Mouse (Mus musculus) liver, embryonic 15.5 days (tissue): ENCODE measurements at regions not wholly inside any gene's neighbourhood (a gene's known extent, or its start where the extent isn't known, plus 50 kb on each side); places are given as distances from the start of the nearest gene placed in this dataset.

Source experiments
- ATAC-seq: fragments of 200-750 bp; cut with Nextera tagmentation; 2 replicates; pipeline ENCODE4 v1.8.0; 2017; ENCODE audit warnings: moderate number of reproducible peaks, mild to moderate bottlenecking, moderate library complexity; ENCODE audit not compliant: insufficient read depth
- H3K27ac ChIP-seq: fragments of 300-500 bp; sonication (generic); replicated peaks from 2 replicates; pipeline ENCODE4 v1.5.1; 2015; ENCODE audit warnings: mild to moderate bottlenecking, inconsistent platforms
- H3K27me3 ChIP-seq: fragments of 300-500 bp; sonication (generic); 2 replicates; pipeline ENCODE4 v1.6.1; 2015; ENCODE audit warnings: mild to moderate bottlenecking, inconsistent platforms
- H3K36me3 ChIP-seq: fragments of 300-500 bp; sonication (generic); replicated peaks from 2 replicates; pipeline ENCODE4 v1.6.1; 2015; ENCODE audit warnings: moderate library complexity, mild to moderate bottlenecking, inconsistent platforms
- H3K4me1 ChIP-seq: fragments of 300-500 bp; sonication (generic); replicated peaks from 2 replicates; pipeline ENCODE4 v1.6.1; 2015; ENCODE audit warnings: inconsistent platforms
- H3K4me2 ChIP-seq: fragments of 300-500 bp; sonication (generic); 2 replicates; pipeline ENCODE4 v1.6.1; 2015; ENCODE audit warnings: moderate library complexity, mild to moderate bottlenecking, inconsistent platforms
- H3K4me3 ChIP-seq: fragments of 300-500 bp; sonication (generic); replicated peaks from 2 replicates; pipeline ENCODE4 v1.5.1; 2015; ENCODE audit warnings: mild to moderate bottlenecking, inconsistent platforms
- H3K9ac ChIP-seq: fragments of 300-500 bp; sonication (generic); 2 replicates; pipeline ENCODE4 v1.6.1; 2015; ENCODE audit warnings: moderate library complexity, mild to moderate bottlenecking, inconsistent platforms
- H3K9me3 ChIP-seq: fragments of 300-500 bp; sonication (generic); replicated peaks from 2 replicates; pipeline ENCODE4 v1.6.1; 2016; ENCODE audit warnings: inconsistent platforms
- WGBS: fragments of 180-500 bp; shearing (Covaris S2); methylation state at CpG from one replicate; pipeline ENCODE4 v1.1.7; 2015; ENCODE audit warnings: mixed read lengths; ENCODE audit not compliant: insufficient replicate concordance; 5-methylcytosine and 5-hydroxymethylcytosine counted together

DNA sequence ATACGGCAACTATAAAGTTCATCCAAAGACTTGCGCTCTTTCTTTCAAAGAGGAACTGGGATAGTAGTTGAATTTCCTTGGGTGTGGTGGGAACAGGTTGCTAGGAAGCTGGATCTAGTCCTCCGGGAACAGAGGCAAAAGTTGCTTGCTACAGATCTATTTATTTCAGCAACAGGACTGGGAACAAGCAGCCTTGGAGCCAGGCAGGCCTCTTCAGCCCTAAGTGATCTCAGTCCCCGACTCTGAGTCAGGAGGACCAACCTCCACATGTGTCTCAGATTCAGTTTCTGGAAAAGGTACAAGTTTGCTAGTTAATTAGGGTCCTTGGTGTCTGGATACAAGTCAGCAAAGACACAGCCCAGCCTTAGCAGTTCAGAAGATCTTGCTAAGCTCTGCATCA lies 180.2 kb downstream of the Efcab1 start:
- Histone ChIP-seq H3K4me1 (no peaks in the 10 kb centered on the region), H3K9ac (no peak overlapping the region), H3K27me3 (peaks cover 23% of the 10 kb centered on the region), H3K27ac (no peak overlapping the region), H3K4me3 (no peak overlapping the region), H3K36me3 (no peaks in the 10 kb centered on the region), H3K9me3 (no peaks in the 10 kb centered on the region), H3K4me2 (no peak overlapping the region)
- no peak for ATAC-seq
- WGBS = 59% methylated on average over 4 of the region's 4 CpGs

DNA sequence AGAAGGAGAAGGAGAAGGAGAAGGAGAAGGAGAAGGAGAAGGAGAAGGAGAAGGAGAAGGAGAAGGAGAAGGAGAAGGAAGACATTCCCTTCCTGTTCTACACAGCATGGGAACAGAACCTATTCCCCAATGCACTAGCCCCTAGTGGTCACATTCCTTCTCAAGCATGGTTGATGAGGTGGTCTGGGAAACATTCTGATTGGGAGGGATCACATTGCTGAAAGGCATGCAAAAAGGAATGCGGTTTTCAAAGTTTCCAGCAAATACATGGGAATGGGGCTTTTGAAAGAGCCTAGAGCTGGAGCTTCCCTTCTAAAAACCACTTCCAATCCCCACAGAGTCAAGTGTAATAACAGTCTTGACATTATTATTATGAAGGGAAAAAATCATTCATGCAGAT lies 197.5 kb downstream of the Efcab1 start:
- Histone ChIP-seq H3K9me3 (no peaks in the 10 kb centered on the region), H3K9ac (no peak overlapping the region), H3K4me3 (no peak overlapping the region), H3K36me3 (no peaks in the 10 kb centered on the region), H3K27ac (no peak overlapping the region), H3K27me3 (no peaks in the 10 kb centered on the region), H3K4me2 (no peak overlapping the region), H3K4me1 (no peaks in the 10 kb centered on the region)
- ATAC-seq = no peak
- 21% methylated on average over 1 of the region's 1 CpGs for WGBS

DNA sequence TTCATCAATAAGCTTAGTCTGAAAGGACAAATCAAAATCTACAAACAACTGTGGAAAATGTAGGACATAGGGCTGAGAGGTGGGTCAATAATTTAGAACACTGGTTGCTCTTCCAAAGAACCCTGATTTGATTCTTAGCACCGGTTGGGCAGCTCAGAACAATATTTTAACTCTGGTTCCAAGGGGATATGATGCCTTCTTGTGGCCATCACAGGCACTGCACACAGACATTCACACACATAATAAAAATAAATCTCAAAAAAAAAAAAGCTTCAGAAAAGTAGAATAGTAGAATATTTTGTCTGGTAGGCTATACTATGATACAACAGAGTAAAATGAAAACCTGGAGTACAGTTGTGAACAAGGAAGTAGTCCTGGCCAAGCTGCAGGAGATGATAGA lies 200.8 kb downstream of the Efcab1 start:
- Histone ChIP-seq H3K9me3 (no peaks in the 10 kb centered on the region), H3K36me3 (no peaks in the 10 kb centered on the region), H3K4me1 (no peaks in the 10 kb centered on the region), H3K9ac (no peak overlapping the region), H3K27me3 (no peaks in the 10 kb centered on the region), H3K27ac (no peak overlapping the region), H3K4me2 (no peak overlapping the region), H3K4me3 (no peak overlapping the region)
- WGBS = 59% methylated on average over 1 of the region's 1 CpGs
- ATAC-seq = no peak

DNA sequence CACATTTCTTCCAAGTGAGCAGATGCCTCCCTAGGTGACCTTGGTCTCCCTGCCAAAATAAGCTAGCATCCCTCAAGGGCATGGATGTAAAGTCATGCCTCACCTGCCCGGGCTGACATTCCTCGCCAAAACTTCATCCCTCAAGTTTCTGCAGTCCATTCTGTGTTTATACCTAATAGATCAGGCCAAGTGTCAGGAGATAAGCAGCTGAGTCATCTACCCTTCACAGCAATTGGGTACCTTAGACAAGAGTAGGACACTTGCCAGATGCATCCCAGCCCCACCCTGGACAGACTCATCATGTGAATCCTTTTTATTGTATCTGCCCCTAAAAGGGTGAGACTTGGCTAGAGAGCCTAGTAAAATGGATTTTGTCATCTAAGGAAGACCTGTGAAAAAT lies 204.1 kb upstream of the Gm21897 start:
- no peak overlapping the region for H3K4me3 ChIP-seq
- H3K9ac ChIP-seq = no peak overlapping the region
- no peaks in the 10 kb centered on the region for H3K9me3 ChIP-seq
- H3K4me2 ChIP-seq = no peak overlapping the region
- no peaks in the 10 kb centered on the region for H3K4me1 ChIP-seq
- no peaks in the 10 kb centered on the region for H3K36me3 ChIP-seq
- no peaks in the 10 kb centered on the region for H3K27me3 ChIP-seq
- ATAC-seq = no peak
- WGBS = 66% methylated on average over 2 of the region's 2 CpGs
- H3K27ac ChIP-seq = no peak overlapping the region

DNA sequence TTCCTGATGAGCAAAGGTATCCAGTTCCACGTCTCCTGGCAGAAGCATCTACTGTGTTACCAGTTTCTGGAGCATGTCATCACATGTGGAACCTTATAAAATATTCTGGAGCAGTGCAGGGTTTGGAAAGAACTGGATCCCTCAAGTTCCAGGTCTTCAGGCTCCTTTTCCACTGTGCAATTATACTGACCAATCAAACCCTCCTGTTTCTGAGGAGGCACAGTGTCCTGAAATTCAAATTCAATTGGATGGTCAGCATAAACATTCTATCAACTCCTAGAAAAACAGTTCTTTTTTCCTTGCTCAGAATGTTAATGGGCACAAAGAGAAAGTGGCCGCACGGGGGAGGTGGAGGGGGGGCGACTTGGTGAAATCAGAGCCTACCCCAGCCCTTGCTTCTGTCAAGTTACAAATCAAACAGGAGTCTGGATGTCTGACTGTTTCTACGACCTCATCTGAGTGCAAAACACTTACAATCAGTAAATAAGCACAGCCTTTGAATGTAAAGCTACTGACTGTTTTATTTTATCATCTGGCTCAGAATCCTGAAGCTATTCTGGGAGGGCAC lies 203.2 kb upstream of the Gm21897 start:
- Histone ChIP-seq H3K27ac (no peak overlapping the region), H3K36me3 (no peaks in the 10 kb centered on the region), H3K9me3 (no peaks in the 10 kb centered on the region), H3K9ac (no peak overlapping the region), H3K4me2 (no peak overlapping the region), H3K4me1 (no peaks in the 10 kb centered on the region), H3K27me3 (no peaks in the 10 kb centered on the region), H3K4me3 (no peak overlapping the region)
- WGBS = 17% methylated on average over 5 of the region's 5 CpGs
- ATAC-seq = no peak

DNA sequence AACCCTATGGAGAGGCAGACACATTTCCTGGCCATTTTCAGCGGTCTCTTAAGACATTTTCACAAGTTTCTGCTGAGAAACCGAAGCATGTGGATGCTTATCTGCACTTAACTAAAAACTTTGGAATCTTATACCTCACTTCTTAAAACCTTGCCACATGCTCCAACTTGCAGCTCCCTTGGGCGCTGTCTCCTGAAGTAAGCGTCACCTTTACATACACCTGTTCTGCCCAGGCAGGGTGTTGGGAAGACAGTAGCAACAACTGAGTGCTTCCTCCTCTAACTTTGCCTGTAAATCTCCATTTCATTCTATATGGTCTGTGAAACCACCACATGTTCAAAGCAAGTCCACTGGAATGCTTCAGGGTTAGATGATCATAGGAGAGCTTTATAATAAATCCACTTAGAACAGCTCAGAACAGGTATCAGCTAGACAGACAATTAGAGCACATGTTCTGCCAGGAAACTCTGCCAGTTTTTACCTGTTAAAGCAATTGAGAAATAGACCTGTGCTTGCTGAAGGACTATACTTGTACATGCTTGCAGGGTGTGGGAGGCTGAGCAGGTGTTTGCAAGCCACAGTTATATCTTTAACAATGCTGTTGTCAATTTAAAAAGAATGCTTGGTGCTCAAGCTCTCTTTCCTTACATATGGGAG lies 202.6 kb upstream of the Gm21897 start:
- Histone ChIP-seq H3K27me3 (no peaks in the 10 kb centered on the region), H3K36me3 (no peaks in the 10 kb centered on the region), H3K4me3 (no peak overlapping the region), H3K9me3 (no peaks in the 10 kb centered on the region), H3K4me2 (no peak overlapping the region), H3K4me1 (no peaks in the 10 kb centered on the region), H3K9ac (no peak overlapping the region), H3K27ac (no peak overlapping the region)
- 40% methylated on average over 4 of the region's 4 CpGs for WGBS
- ATAC-seq = no peak

DNA sequence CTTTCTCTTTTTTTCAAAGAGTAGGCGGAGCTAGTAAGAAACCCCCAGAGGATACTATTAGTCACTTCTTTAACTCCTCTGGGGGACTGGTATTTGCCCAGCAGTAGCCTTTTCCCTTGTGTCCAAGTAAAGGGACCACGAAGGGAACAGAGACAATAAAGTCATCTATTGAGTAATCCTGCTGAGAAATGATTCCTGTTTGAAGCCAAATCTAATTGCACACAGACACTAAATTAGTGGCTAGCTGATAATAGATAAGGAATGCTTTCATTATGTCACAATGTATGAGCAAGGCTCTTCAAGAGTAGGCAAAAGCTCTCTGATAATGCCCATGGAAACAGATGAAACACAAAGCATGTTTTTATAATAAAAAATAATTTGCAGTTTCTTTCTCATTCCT lies 201.9 kb upstream of the Gm21897 start:
- H3K36me3 ChIP-seq = no peaks in the 10 kb centered on the region
- 24% methylated on average over 2 of the region's 2 CpGs for WGBS
- H3K4me2 ChIP-seq = no peak overlapping the region
- H3K27me3 ChIP-seq = no peaks in the 10 kb centered on the region
- H3K4me3 ChIP-seq = no peak overlapping the region
- no peak for ATAC-seq
- no peak overlapping the region for H3K9ac ChIP-seq
- H3K27ac ChIP-seq = no peak overlapping the region
- H3K4me1 ChIP-seq = no peaks in the 10 kb centered on the region
- H3K9me3 ChIP-seq = no peaks in the 10 kb centered on the region

DNA sequence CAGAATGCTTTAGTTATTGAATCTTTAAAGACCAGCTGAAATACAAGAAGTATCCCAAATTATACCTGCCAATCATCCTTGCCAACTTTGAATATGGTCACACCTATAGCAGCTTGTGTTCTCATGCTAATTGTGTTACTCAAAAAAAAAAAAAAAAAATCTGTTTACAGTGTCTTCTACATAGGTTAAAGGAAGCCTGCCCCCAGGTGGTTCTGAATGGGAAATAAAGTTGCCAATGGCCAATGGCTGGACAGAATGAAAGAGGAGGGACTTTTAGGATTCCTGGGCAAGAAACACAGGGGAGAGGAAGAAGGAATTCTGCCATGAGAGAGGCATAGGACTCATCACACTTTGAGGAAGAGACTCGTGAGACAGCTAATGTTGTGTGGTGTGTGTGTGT lies 197.5 kb upstream of the Gm21897 start:
- 51% methylated on average over 1 of the region's 1 CpGs for WGBS
- no peaks in the 10 kb centered on the region for H3K27me3 ChIP-seq
- H3K36me3 ChIP-seq = no peaks in the 10 kb centered on the region
- H3K4me1 ChIP-seq = no peaks in the 10 kb centered on the region
- no peak for ATAC-seq
- H3K27ac ChIP-seq = no peak overlapping the region
- H3K9me3 ChIP-seq = no peaks in the 10 kb centered on the region
- no peak overlapping the region for H3K4me3 ChIP-seq
- no peak overlapping the region for H3K4me2 ChIP-seq
- H3K9ac ChIP-seq = no peak overlapping the region

DNA sequence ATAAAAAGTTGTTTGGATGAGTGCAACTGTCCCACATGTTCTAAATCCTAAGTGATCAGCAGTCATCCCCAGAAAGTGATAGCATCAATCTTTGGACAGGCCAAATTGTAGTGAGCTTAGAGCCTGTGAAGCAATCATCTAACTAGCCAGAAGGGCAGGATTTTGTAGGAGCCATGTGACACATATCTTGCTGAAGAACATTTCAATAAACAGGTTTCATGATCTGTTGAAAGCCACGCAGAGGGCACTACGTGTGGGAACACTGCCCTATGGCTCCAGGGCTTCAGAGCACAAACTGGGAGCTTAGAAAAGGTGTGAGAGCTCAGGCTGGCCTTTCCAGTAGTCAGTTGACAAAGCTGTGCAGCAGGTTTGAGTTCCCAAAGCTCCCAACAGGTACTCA lies 188.3 kb upstream of the Gm21897 start:
- no peak overlapping the region for H3K4me2 ChIP-seq
- no peaks in the 10 kb centered on the region for H3K36me3 ChIP-seq
- H3K27ac ChIP-seq = no peak overlapping the region
- no peaks in the 10 kb centered on the region for H3K9me3 ChIP-seq
- no peaks in the 10 kb centered on the region for H3K27me3 ChIP-seq
- no peak overlapping the region for H3K9ac ChIP-seq
- 61% methylated on average over 2 of the region's 2 CpGs for WGBS
- no peak overlapping the region for H3K4me3 ChIP-seq
- H3K4me1 ChIP-seq = no peaks in the 10 kb centered on the region
- no peak for ATAC-seq

DNA sequence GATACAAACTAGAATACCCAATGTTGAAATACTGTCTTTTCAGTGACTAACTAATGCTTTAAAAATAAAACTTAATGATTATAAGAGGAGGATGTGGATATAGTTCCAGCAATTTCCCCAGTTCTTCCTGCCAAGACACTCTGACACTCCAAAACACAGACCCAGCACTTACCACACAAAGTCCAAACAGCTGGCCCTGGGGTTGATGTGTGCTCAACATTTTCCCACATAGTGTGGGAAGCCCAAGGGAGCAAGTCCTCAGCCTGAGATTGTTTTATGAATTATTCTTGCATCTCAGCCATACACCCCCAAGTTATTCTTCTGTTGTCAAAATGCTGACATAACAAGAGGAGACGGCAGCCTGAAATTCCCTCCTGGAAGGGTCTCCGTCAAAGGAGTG lies 187.5 kb upstream of the Gm21897 start:
- H3K9ac ChIP-seq = no peak overlapping the region
- ATAC-seq = no peak
- H3K4me2 ChIP-seq = no peak overlapping the region
- no peaks in the 10 kb centered on the region for H3K9me3 ChIP-seq
- H3K27me3 ChIP-seq = no peaks in the 10 kb centered on the region
- no peaks in the 10 kb centered on the region for H3K4me1 ChIP-seq
- H3K4me3 ChIP-seq = no peak overlapping the region
- no peak overlapping the region for H3K27ac ChIP-seq
- H3K36me3 ChIP-seq = no peaks in the 10 kb centered on the region
- WGBS = 77% methylated on average over 2 of the region's 2 CpGs

DNA sequence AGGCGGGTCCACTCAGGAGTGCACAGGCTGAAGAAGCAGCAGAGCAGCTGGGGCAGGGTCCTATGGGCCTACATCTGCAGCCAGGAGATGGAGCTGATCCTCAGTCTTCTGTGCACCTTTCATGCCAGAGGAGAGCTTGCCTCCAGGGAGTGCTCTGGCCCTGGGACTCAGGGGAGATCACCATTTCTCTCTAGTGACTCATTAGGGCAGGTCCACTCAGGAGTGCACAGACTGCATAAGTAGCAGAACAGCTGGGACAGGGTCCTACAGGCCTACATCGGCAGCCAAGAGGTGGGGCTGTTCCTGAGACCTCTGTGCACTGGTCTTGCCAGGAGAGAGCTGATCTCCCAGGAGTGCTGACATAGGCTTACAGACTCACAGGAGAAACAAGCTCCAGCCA lies 159.4 kb upstream of the Gm21897 start:
- Histone ChIP-seq H3K27me3 (no peaks in the 10 kb centered on the region), H3K4me3 (no peak overlapping the region), H3K9ac (no peak overlapping the region), H3K36me3 (no peaks in the 10 kb centered on the region), H3K9me3 (no peaks in the 10 kb centered on the region), H3K4me2 (no peak overlapping the region), H3K27ac (no peak overlapping the region), H3K4me1 (no peaks in the 10 kb centered on the region)
- 42% methylated on average over 2 of the region's 2 CpGs for WGBS
- no peak for ATAC-seq

DNA sequence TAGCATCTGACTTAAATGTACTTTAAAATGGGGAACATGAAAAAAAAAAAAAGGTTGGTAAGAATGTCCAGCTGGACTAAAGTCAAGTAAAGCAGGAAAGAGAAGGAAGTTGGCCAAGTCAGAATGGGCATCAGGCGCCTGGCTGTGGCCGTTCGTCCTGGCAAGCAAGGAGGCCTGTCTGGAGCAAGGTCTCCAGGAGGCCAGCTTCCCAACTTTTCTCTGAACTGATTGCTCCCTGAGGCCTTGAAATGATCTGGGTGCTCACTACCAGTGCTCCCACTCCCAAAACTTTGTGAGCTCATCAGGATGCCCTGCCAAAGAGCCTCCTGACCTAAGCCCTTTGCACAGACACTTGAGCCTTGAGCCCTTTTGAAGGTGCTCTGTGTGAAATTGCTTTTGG lies 141.7 kb upstream of the Gm21897 start:
- no peak for ATAC-seq
- Histone ChIP-seq H3K4me1 (no peaks in the 10 kb centered on the region), H3K9ac (no peak overlapping the region), H3K4me2 (no peak overlapping the region), H3K4me3 (no peak overlapping the region), H3K9me3 (0 out of 2 replicates have a peak, but pooled peaks cover 4% of the 10 kb centered on the region), H3K27ac (no peak overlapping the region), H3K36me3 (no peaks in the 10 kb centered on the region), H3K27me3 (no peaks in the 10 kb centered on the region)
- 41% methylated on average over 3 of the region's 3 CpGs for WGBS
